Mouse (Mus musculus): Measurements from ENCODE around the gene Zfp976.
"Not testable (repeated sequence)": the region's sequence is repeated elsewhere in the genome, so short reads cannot be mapped to it uniquely, and the experiment has no call there.

Zfp976 gene

DNA sequence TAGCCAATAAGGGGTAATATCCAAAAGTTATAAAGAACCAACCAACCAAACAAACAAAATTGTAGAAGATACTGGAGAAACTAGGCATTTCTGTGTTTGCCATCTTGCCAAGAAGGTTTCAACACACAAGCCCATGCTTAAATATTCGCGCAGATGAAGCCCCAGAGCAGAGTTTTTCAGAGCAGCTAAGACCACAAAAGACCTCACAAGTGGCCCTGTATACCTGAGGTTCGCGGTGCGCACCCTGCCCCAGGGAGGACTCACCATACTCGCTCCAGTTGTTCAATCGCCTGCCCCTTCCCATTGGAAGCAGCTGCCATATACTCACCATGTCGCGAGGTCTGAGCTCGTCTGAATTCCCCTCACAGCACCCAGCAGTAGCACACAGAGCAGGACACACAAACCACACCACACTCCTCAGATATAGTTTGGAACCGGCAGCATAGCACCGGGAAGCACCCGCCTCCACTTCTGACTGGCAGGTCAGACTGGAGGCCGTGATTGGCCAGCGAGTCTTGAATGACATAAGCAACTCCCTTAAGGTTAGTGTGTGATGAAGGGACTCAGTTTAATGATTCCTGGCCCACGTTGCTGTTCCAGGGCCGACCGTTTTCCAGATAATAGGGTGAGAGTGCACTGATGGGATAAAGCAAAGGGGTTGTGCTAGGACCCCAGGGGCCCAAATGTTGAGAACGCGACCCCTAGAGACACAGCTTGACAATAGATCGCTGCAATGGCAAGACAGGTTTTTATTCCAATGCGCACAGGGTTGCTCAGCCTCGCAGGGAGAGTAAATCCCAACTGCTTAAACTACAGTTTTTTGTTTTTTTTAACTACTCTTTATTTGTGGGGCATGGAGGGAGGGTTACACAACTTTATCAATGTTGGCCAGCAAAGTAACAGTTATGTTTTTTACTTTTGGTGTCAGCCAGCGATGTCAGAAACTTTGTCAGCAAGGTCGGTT lies at the start of gene Zfp976:
Zfp976 (minus strand) TSS at position 437 of the 964 bp plus-strand sequence.
- peak; percentile 80 for DNase-seq

- not testable (repeated sequence) for DNase-seq
Observed at GRCm38 (mm10) chr7:42680081-42680480, 37.7 kb upstream of the Zfp976 start.

GRCm38 (mm10) chr7:42679646-42680045 lies 37.3 kb upstream of the Zfp976 start:
- not testable (repeated sequence) for DNase-seq

DNA sequence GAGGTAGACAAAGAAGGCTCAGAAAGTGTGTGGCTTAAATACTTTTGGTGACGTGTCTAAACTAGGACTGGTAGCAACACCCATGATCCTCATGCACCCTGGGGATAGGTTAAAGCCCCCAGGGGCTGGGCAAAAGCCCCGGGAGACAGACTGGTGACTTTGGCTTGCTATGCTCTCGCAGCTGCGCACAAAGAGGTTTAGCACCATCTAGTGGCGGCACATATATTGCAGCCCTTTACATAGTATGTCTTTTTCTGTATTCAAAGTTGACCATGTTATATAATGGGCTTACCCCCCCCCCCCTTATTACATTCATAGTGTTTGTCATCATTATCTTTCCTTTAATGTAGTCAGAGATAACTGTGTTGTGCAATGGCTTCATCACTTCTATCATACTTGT lies 17.8 kb upstream of the Zfp976 start:
- DNase-seq, result not testable (repeated sequence)

DNA sequence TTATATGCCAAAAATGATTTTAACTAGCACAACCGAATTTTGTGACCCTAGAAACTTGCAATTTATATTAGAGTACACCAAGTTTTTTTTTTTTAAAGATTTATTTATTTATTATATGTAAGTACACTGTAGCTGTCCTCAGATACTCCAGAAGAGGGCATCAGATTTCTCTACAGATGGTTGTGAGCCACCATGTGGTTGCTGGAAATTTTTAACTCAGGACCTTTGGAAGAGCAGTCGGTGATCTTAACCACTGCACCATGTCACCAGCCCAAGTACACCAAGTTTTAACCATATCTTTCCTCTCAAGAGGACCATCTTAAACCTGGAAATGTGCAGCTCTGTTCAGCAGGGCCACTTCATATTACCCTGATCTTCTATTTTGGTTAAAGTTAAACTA lies 12.8 kb upstream of the Zfp976 start:
- DNase-seq, result not testable (repeated sequence)

- not testable (repeated sequence) for DNase-seq
Observed at GRCm38 (mm10) chr7:42643120-42643620, 782 bp upstream of the Zfp976 start.

- not testable (repeated sequence) for DNase-seq
Observed at GRCm38 (mm10) chr7:42631031-42631430, 11.4 kb downstream of the Zfp976 start.

GRCm38 (mm10) chr7:42595666-42596065 lies 46.7 kb downstream of the Zfp976 start:
- not testable (repeated sequence) for DNase-seq

DNA sequence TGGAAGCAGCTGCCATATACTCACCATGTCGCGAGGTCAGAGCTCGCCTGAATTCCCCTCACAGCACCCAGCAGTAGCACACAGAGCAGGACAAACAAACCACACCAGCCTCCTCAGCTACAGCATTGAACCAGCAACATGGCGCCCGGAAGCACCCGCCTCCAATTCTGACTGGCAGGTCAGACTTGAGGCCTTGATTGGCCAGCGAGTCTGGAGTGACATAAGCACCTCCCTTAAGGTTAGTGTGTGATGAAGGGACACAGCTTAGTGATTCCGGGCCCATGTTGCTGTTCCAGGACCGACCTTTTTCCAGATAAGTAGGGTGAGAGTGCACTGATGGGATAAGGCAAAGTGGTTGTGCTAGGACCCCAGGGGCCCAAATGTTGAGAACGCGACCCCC lies 50.0 kb downstream of the Zfp976 start, which contains the start of gene Zfp977:
Zfp977 (minus strand) TSS at position 135 of the 400 bp plus-strand sequence.
- not testable (repeated sequence) for DNase-seq

- not testable (repeated sequence) for DNase-seq
Observed at GRCm38 (mm10) chr7:42591311-42591710, 51.1 kb downstream of the Zfp976 start.

DNA sequence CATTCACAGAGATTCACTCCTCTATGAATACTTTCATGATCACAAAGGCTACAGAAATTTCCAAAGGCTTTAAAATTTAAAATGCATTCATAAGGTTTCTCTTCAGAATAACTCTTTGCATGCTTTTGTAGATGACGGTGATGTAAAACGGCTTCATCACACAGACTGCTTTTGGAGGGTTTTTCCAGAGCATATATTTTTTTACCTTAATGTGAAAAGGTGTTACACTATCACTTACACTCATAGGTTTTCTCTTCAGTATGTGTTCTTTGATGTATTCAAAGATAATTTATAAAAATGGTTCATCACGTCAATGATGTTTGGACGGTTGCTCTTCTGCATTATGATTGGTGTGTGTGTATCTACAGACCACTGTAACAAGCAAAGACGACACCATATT lies 63.9 kb downstream of the Zfp976 start, which contains the start of gene Gm21028:
Gm21028 (minus strand) TSS at position 101 of the 400 bp plus-strand sequence.
- DNase-seq, result no peak

Data from layer of hippocampus, adult 9-11 months (tissue).